Mouse (Mus musculus): ENCODE measurements around the gene Mylk. TPM values are rescaled to one million over a fixed set of nuclear protein-coding genes. Genes with fewer than 3 reads are reported as not detected.

Mylk gene
- polyA plus RNA-seq, 1 experiment from 2014 or later: 3.0 TPM

Other genes with a start within 250 kb of the Mylk start
- 12.9 and 14.8 TPM in 2 replicates for gene Kalrn, start 171.7 kb upstream of the Mylk start, polyA plus RNA-seq (2016; fragmentation: Nextera tagmentation; extraction: Ambion mirVana)
- not detected in 2 replicates for gene Ropn1, start 95.3 kb upstream of the Mylk start, polyA plus RNA-seq (2016; fragmentation: Nextera tagmentation; extraction: Ambion mirVana)
- 11.1 and 12.2 TPM in 2 replicates for gene Ccdc14, start 54.6 kb upstream of the Mylk start, polyA plus RNA-seq (2016; fragmentation: Nextera tagmentation; extraction: Ambion mirVana)

Measured in embryonic facial prominence, embryonic 10.5 days (tissue).